Mouse (Mus musculus) small intestine, adult 2 months (tissue): ENCODE measurements around the gene Ubxn11.

ENCODE experiments used
- CTCF ChIP-seq: fragments of 200-500 bp; IDR thresholded peaks from 2 replicates; pipeline ENCODE4 v1.5.1; 2012; ENCODE audit warnings: low read depth, mild to moderate bottlenecking, control low read depth, inconsistent platforms, low read length, moderate library complexity, mixed read lengths; ENCODE audit not compliant: insufficient replicate concordance, insufficient read length; ENCODE audit errors: extremely low read depth
- POLR2A ChIP-seq: fragments of 200-500 bp; IDR thresholded peaks from 2 replicates; pipeline ENCODE4 v1.6.1; 2012; ENCODE audit warnings: low read depth, mild to moderate bottlenecking, control low read depth, inconsistent platforms, low read length, moderate library complexity

- no peak for TF ChIP-seq POLR2A
- TF ChIP-seq CTCF, result no peak
Measured at GRCm38 (mm10) chr4:134060135-134060865, 42.1 kb upstream of the Ubxn11 start, which contains the start of gene Crybg2.
